Mouse (Mus musculus) liver, embryonic 11.5 days (tissue): Measurements from ENCODE around the gene Car9. TPM values are rescaled to one million over a fixed set of nuclear protein-coding genes. Genes with fewer than 3 reads are reported as not detected.

Experiments used
- ATAC-seq: fragments of 200-750 bp; cut with Nextera tagmentation; replicated peaks from 2 replicates; pipeline ENCODE4 v1.8.0; 2017; ENCODE audit warnings: moderate number of reproducible peaks, mild to moderate bottlenecking, moderate TSS enrichment, moderate library complexity; ENCODE audit not compliant: low FRiP score
- DNase-seq: peaks from one replicate; pipeline ENCODE4 v3.0.0-alpha.2; 2017; ENCODE audit warnings: low spot score
- H3K27ac ChIP-seq: fragments of 300-500 bp; sonication (generic); 2 replicates; pipeline ENCODE4 v1.5.1; 2014; ENCODE audit warnings: mild to moderate bottlenecking, low read depth, low read length, control low read depth
- H3K27me3 ChIP-seq: fragments of 300-500 bp; sonication (generic); replicated peaks from 2 replicates; pipeline ENCODE4 v1.6.1; 2014; ENCODE audit warnings: low read length, mixed read lengths; ENCODE audit not compliant: control insufficient read depth, insufficient read depth
- H3K36me3 ChIP-seq: fragments of 300-500 bp; sonication (generic); 2 replicates; pipeline ENCODE4 v1.6.1; 2014; ENCODE audit warnings: mild to moderate bottlenecking, low read length, moderate library complexity, mixed read lengths; ENCODE audit not compliant: control insufficient read depth, insufficient read depth
- H3K4me1 ChIP-seq: fragments of 300-500 bp; sonication (generic); replicated peaks from 2 replicates; pipeline ENCODE4 v1.6.1; 2014; ENCODE audit warnings: low read length, mixed read lengths; ENCODE audit not compliant: control insufficient read depth, insufficient read depth
- H3K4me2 ChIP-seq: fragments of 300-500 bp; sonication (generic); 2 replicates; pipeline ENCODE4 v1.6.1; 2014; ENCODE audit warnings: mild to moderate bottlenecking, control low read depth, moderate library complexity
- H3K4me3 ChIP-seq: fragments of 300-500 bp; sonication (generic); 2 replicates; pipeline ENCODE4 v1.5.1; 2014; ENCODE audit warnings: low read depth, low read length, control low read depth
- H3K9ac ChIP-seq: fragments of 300-500 bp; sonication (generic); 2 replicates; pipeline ENCODE4 v1.6.1; 2014; ENCODE audit warnings: low read depth, low read length, control low read depth
- H3K9me3 ChIP-seq: fragments of 300-500 bp; sonication (generic); 2 replicates; pipeline ENCODE4 v1.6.1; 2016; ENCODE audit warnings: low read length, inconsistent platforms, mixed read lengths; ENCODE audit not compliant: control insufficient read depth
- WGBS: fragments of 180-500 bp; shearing (Covaris S2); extraction: QIAGEN DNeasy Blood & Tissue Kit; methylation state at CpG from one replicate; pipeline ENCODE4 v1.1.7; 2014; 5-methylcytosine and 5-hydroxymethylcytosine counted together
- polyA plus RNA-seq: library from polyadenylated mRNA; unstranded; fragments of >200 nt; fragmentation: Nextera tagmentation; extraction: Ambion mirVana; gene quantifications from 2 replicates; pipeline ENCODE4 v1.2.1, GENCODE M21; 2014

Car9 gene
- polyA plus RNA-seq, 1 experiment from 2014 or later = 2.0 TPM

DNA sequence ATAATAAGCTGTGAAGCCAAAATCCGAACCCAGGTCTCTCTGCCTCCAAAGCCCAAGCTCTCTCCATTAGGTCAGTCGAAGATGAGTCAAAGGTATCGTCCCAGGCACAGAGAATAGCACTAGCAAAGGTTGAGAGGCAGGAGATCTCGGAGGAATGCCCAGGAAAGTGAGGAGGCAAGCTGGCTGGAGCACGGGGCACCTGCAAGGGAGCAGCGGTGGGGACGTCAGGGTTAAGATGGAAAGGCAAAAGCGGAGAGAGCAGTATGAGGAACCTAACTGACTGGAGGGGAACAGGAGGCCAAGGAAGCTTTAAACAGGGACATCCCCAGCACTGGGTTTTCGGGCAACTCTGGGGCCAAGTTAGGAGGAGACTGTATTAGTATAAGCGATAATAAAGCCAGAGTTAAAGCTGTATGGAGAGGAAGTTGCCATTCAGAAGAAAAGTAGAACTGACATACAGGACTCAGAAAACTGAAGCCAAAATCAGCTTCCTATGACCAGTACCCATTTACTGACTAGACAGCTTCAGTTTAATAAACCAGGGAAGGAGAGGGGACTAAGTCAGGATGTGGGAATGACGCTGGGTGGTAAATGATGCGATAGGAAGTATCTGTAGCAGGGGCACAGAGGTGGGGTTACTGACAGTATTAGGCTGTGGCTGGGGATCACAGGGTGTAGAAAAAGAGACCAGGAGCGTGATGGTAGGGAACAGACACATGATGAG, 52.9 kb downstream of the Car9 start:
- DNase-seq = no peak
- H3K36me3 ChIP-seq = peaks cover 23% of the 10 kb centered on the region
- no peaks in the 10 kb centered on the region for H3K9me3 ChIP-seq
- 42% methylated on average over 13 of the region's 13 CpGs for WGBS
- H3K4me1 ChIP-seq = peaks cover 53% of the 10 kb centered on the region
- peak overlapping the region; percentile 91 for H3K9ac ChIP-seq
- no peaks in the 10 kb centered on the region for H3K27me3 ChIP-seq
- H3K4me2 ChIP-seq = peak overlapping the region; percentile 97
- H3K4me3 ChIP-seq = peak overlapping the region; percentile 82
- peak overlapping the region; percentile 99 for H3K27ac ChIP-seq
- ATAC-seq = no peak

DNA sequence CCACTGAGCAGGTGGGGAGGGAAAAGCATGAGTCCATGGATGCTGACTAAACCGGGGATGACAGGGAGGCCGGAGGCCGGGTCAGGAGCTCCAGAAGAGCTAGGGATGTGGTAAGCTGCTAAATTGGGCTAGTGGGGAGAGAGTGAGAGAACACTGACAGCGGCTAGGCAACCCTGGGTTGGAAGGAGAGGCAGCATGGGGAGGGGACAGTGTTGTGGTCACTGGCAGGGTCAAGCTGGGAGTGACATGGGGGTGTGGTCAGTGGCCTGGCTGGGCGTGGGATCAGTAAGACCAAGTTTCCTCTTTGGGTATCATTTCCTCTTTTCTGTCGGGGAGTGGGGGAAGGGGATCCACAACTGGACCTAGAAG, 53.5 kb downstream of the Car9 start:
- WGBS = 12% methylated on average over 6 of the region's 6 CpGs
- Histone ChIP-seq H3K4me2 (peak overlapping the region; percentile 97), H3K36me3 (peaks cover 21% of the 10 kb centered on the region), H3K27me3 (no peaks in the 10 kb centered on the region), H3K4me1 (peaks cover 53% of the 10 kb centered on the region), H3K27ac (peak overlapping the region; percentile 99), H3K9ac (peak overlapping the region; percentile 91), H3K9me3 (no peaks in the 10 kb centered on the region), H3K4me3 (peak overlapping the region; percentile 82)
- no peak for DNase-seq
- ATAC-seq = no peak

DNA sequence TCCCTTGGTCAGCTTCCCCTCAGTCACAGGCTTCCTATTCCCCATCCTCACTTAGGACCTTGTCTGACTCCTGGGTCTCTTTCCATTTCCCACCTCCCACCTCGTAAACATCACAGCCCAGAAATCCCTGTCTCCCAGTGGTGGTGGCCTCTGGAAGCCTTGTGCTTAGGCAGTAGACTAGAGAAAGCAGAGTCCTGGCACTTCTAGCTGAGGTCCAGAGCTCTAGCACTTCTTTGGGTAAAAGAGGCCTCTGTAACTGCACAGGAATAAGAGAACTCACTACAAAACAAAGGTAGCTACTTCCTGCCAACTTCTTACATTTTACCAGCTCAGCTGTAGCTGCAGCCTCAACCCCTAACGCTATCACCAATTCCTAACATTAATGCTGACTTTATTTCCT, 54.2 kb downstream of the Car9 start:
- Histone ChIP-seq H3K4me2 (peak overlapping the region; percentile 97), H3K4me1 (peaks cover 53% of the 10 kb centered on the region), H3K9me3 (no peaks in the 10 kb centered on the region), H3K9ac (peak overlapping the region; percentile 91), H3K27me3 (no peaks in the 10 kb centered on the region), H3K36me3 (peaks cover 17% of the 10 kb centered on the region), H3K4me3 (peak overlapping the region; percentile 82), H3K27ac (peak overlapping the region; percentile 99)
- ATAC-seq (no peak), DNase-seq (no peak)
- 11% methylated on average over 2 of the region's 2 CpGs for WGBS

DNA sequence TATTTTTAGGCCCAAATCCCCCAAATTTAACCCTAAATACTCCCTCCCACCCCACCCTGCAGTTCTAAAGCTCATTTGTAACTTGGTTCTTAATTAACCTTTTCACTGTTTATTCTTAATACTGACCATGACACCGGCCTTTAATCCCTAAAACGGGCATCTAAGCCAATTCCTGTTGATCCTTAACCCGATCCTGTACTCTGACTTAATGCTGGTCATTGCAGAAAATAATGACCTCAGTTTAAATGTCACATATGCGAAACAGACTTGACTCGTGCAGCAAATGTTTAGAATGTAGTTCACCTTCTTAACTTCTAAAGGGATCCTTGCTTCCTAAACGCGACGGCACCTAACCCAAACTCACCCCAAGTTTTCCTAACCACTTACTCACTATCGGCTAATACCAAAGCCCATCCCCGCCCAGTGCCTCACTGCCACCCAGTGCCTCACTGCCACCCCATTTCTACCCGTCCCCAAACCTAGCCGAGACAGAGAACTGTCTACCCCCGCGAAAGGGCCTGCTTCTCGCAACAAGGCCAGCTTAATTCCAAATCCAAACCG, 54.8 kb downstream of the Car9 start:
- Histone ChIP-seq H3K4me1 (peaks cover 53% of the 10 kb centered on the region), H3K27me3 (no peaks in the 10 kb centered on the region), H3K27ac (peak overlapping the region; percentile 99), H3K4me2 (peak overlapping the region; percentile 97), H3K9me3 (no peaks in the 10 kb centered on the region), H3K36me3 (peaks cover 17% of the 10 kb centered on the region), H3K9ac (peak overlapping the region; percentile 91), H3K4me3 (peak overlapping the region; percentile 82)
- no peak for DNase-seq
- peak; percentile 42 for ATAC-seq
- WGBS = 2% methylated on average over 16 of the region's 16 CpGs

DNA sequence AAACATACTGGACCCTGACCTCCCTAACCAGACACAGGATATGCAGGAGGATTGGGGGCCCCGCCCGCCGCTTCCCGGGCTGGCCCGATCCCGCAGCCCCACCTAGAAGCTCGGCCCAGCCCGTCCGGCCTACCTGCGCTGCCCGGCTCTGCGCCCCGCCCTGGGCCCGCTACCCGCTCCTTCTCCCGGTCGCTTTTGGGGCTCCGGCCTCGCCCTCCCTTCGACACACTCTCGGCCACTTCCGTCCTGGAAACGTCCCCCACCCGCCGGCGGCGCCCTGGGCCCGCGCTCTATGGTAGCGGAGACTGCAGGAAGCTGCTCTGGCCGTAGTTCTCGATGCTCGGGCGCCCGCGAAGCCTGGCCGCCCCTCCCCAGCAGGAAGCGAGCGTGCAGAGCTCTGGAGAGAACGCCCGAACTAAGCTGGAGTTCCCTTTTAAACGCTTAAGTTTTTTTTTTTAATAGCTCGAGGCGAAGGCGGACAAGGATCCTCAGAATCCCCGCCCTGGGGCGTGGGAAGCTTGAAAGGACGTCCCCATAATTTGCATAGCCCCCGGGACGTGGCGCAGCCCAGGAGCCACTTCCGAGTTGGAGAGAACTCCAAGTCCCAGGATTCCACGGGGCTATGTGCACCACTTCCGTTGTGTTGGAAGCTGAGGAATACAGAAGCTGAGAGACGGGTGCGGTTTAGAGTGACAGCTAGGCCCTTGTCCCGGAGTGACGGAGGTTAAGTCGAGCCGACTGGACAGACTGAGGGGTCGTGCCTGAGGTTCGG, 55.4 kb downstream of the Car9 start, which contains the start of the genes Creb3 and Tln1:
Creb3 (plus strand) TSS at position 336 of the 772 bp plus-strand sequence.
Tln1 (minus strand) TSS at position 695 of the 772 bp plus-strand sequence.
- Histone ChIP-seq H3K9ac (peak within 1 kb of the TSS; percentile 91), H3K4me3 (peak within 1 kb of the TSS; percentile 82), H3K9me3 (no peaks in the 10 kb centered on the region), H3K4me1 (peaks cover 49% of the 10 kb centered on the region), H3K27ac (peak within 1 kb of the TSS; percentile 99), H3K36me3 (peaks cover 20% of the 10 kb centered on the region), H3K4me2 (peak within 1 kb of the TSS; percentile 97), H3K27me3 (no peaks in the 10 kb centered on the region)
- under 1% methylated on average over 62 of the region's 62 CpGs for WGBS
- peak; percentile 87 for ATAC-seq
- peak; percentile 93 for DNase-seq

DNA sequence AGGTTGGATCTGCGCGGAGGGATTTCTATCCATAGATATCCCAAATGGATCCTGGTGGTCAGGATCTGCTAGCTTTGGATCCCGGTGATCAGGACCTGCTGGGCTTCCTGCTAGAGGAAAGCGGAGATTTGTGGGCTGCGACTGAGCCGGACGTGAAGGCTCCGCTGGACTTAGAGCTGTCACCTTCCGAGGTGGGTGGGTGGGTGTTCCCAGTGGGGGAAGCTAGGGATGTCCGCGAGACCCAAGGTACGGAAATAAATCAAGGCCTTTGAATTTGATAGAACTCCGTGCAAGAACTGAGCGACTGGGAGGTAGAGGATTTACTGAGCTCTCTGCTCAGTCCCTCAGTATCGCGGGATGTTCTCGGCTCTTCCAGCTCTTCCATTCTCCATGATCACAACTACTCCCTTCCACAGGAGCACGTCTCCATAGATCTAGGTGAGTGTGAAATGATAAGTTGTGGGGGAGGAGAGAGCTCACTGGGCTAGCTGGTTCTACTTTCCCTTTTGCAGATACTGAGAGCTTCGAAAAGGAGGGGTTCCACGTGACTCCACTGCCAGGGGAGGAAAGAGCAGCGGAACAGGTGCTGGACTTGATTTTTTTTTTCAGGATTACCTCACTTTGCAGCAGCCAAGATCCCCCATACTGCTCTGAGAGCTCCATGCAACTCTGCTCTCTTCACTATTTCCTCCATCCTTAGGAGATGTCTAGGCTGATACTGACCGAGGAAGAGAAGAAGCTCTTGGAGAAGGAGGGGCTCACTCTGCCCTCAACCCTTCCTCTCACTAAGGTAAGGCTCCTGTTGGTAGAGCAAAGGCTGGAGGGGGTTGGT, 56.2 kb downstream of the Car9 start:
- peak overlapping the region; percentile 91 for H3K9ac ChIP-seq
- DNase-seq = no peak
- H3K4me3 ChIP-seq = peak overlapping the region; percentile 82
- H3K9me3 ChIP-seq = no peaks in the 10 kb centered on the region
- peak overlapping the region; percentile 99 for H3K27ac ChIP-seq
- no peak; the same call in 1 of the 2 replicates for ATAC-seq
- peaks cover 28% of the 10 kb centered on the region for H3K36me3 ChIP-seq
- no peaks in the 10 kb centered on the region for H3K27me3 ChIP-seq
- 3% methylated on average over 22 of the region's 22 CpGs for WGBS
- peaks cover 41% of the 10 kb centered on the region for H3K4me1 ChIP-seq
- peak overlapping the region; percentile 97 for H3K4me2 ChIP-seq
